Mouse (Mus musculus): ENCODE measurements around the gene Zdhhc22. TPM values are rescaled to one million over a fixed set of nuclear protein-coding genes. Genes with fewer than 3 reads are reported as not detected.

The Zdhhc22 gene
- polyA plus RNA-seq, 1 experiment from 2014 or later, result 26.9 TPM

GRCm38 (mm10) chr12:86986562-86986961 is 3.7 kb downstream of the Zdhhc22 start:
- H3K27me3 ChIP-seq (replicated peaks; ENCODE audit: control insufficient read depth, insufficient read depth, low read length), result peaks cover 18% of the 10 kb centered on the region
- H3K4me1 ChIP-seq (ENCODE audit: control insufficient read depth, insufficient read depth, low read depth, low read length), result peaks cover 27% of the 10 kb centered on the region

GRCm38 (mm10) chr12:86984194-86984555 is 6.1 kb downstream of the Zdhhc22 start:
- H3K4me2 ChIP-seq (ENCODE audit: low read length), result no peak overlapping the region
- H3K27me3 ChIP-seq (replicated peaks; ENCODE audit: control insufficient read depth, insufficient read depth, low read length), result peaks cover 18% of the 10 kb centered on the region
- no peak overlapping the region for H3K9ac ChIP-seq (ENCODE audit: low read depth, low read length)
- no peak overlapping the region for H3K27ac ChIP-seq (ENCODE audit: low read depth, low read length)
- H3K9me3 ChIP-seq (ENCODE audit: control insufficient read depth, low read length), result no peaks in the 10 kb centered on the region
- ATAC-seq, result no peak; the same call in 1 of the 2 replicates
- no peak overlapping the region for H3K4me3 ChIP-seq (ENCODE audit: low read length)
- H3K4me1 ChIP-seq (ENCODE audit: control insufficient read depth, insufficient read depth, low read depth, low read length), result peaks cover 17% of the 10 kb centered on the region
- H3K36me3 ChIP-seq (ENCODE audit: control insufficient read depth, insufficient read depth, low read length), result no peaks in the 10 kb centered on the region
- WGBS, result 3% methylated on average over 6 of the region's 6 CpGs

More at GRCm38 (mm10) chr12:86986562-86986961, 3.7 kb downstream of the Zdhhc22 start:
- Histone ChIP-seq H3K9ac (ENCODE audit: low read depth, low read length) (no peak overlapping the region), H3K36me3 (ENCODE audit: control insufficient read depth, insufficient read depth, low read length) (no peaks in the 10 kb centered on the region), H3K27ac (ENCODE audit: low read depth, low read length) (no peak overlapping the region), H3K4me2 (ENCODE audit: low read length) (no peak overlapping the region), H3K4me3 (ENCODE audit: low read length) (no peak overlapping the region), H3K9me3 (ENCODE audit: control insufficient read depth, low read length) (no peaks in the 10 kb centered on the region)
- no peak for ATAC-seq
- WGBS, result 82% methylated on average over 4 of the region's 4 CpGs

GRCm38 (mm10) chr12:86983470-86984193 is 6.6 kb downstream of the Zdhhc22 start:
- Histone ChIP-seq H3K27me3 (replicated peaks; ENCODE audit: control insufficient read depth, insufficient read depth, low read length) (peaks cover 15% of the 10 kb centered on the region), H3K4me1 (ENCODE audit: control insufficient read depth, insufficient read depth, low read depth, low read length) (peaks cover 15% of the 10 kb centered on the region), H3K36me3 (ENCODE audit: control insufficient read depth, insufficient read depth, low read length) (no peaks in the 10 kb centered on the region), H3K9me3 (ENCODE audit: control insufficient read depth, low read length) (no peaks in the 10 kb centered on the region), H3K4me2 (ENCODE audit: low read length) (peak overlapping the region; percentile 52), H3K4me3 (ENCODE audit: low read length) (peak overlapping the region; percentile 6; the same call in 1 of the 2 replicates), H3K27ac (ENCODE audit: low read depth, low read length) (no peak overlapping the region; the same call in 1 of the 2 replicates), H3K9ac (ENCODE audit: low read depth, low read length) (peak overlapping the region; percentile 43; the same call in 1 of the 2 replicates)
- WGBS, result 4% methylated on average over 26 of the region's 28 CpGs
- ATAC-seq, result peak; percentile 51

GRCm38 (mm10) chr12:86981180-86981579 is 9.1 kb downstream of the Zdhhc22 start:
- ATAC-seq, result no peak
- Histone ChIP-seq H3K27ac (ENCODE audit: low read depth, low read length) (no peak overlapping the region), H3K9me3 (ENCODE audit: control insufficient read depth, low read length) (no peaks in the 10 kb centered on the region), H3K4me2 (ENCODE audit: low read length) (no peak overlapping the region), H3K36me3 (ENCODE audit: control insufficient read depth, insufficient read depth, low read length) (no peaks in the 10 kb centered on the region), H3K27me3 (replicated peaks; ENCODE audit: control insufficient read depth, insufficient read depth, low read length) (peaks cover 5% of the 10 kb centered on the region; the same call in 1 of the 2 replicates), H3K4me3 (ENCODE audit: low read length) (no peak overlapping the region), H3K9ac (ENCODE audit: low read depth, low read length) (no peak overlapping the region), H3K4me1 (ENCODE audit: control insufficient read depth, insufficient read depth, low read depth, low read length) (peaks cover 24% of the 10 kb centered on the region)
- 21% methylated on average over 9 of the region's 9 CpGs for WGBS

- peaks cover 4% of the 10 kb centered on the region; the same call in 1 of the 2 replicates for H3K27me3 ChIP-seq (replicated peaks; ENCODE audit: control insufficient read depth, insufficient read depth, low read length)
- no peaks in the 10 kb centered on the region for H3K36me3 ChIP-seq (ENCODE audit: control insufficient read depth, insufficient read depth, low read length)
- H3K4me1 ChIP-seq (ENCODE audit: control insufficient read depth, insufficient read depth, low read depth, low read length), result peaks cover 42% of the 10 kb centered on the region
- H3K4me3 ChIP-seq (ENCODE audit: low read length), result no peak overlapping the region
- 14% methylated on average over 15 of the region's 15 CpGs for WGBS
- ATAC-seq, result 0 out of 2 replicates have a peak, but pooled peaks have one; percentile 13
- no peak overlapping the region for H3K27ac ChIP-seq (ENCODE audit: low read depth, low read length)
- peak overlapping the region; percentile 3; the same call in 1 of the 2 replicates for H3K4me2 ChIP-seq (ENCODE audit: low read length)
- no peaks in the 10 kb centered on the region for H3K9me3 ChIP-seq (ENCODE audit: control insufficient read depth, low read length)
- no peak overlapping the region for H3K9ac ChIP-seq (ENCODE audit: low read depth, low read length)
These were observed 12.4 kb downstream of the Zdhhc22 start for GRCm38 (mm10) chr12:86977833-86978232.

GRCm38 (mm10) chr12:86976511-86977168 is 13.6 kb downstream of the Zdhhc22 start:
- no peak for ATAC-seq
- H3K27me3 ChIP-seq (replicated peaks; ENCODE audit: control insufficient read depth, insufficient read depth, low read length), result 0 out of 2 replicates have a peak, but pooled peaks cover 2% of the 10 kb centered on the region
- no peaks in the 10 kb centered on the region for H3K9me3 ChIP-seq (ENCODE audit: control insufficient read depth, low read length)
- H3K4me2 ChIP-seq (ENCODE audit: low read length), result no peak overlapping the region
- H3K9ac ChIP-seq (ENCODE audit: low read depth, low read length), result no peak overlapping the region
- no peak overlapping the region for H3K4me3 ChIP-seq (ENCODE audit: low read length)
- H3K4me1 ChIP-seq (ENCODE audit: control insufficient read depth, insufficient read depth, low read depth, low read length), result peaks cover 41% of the 10 kb centered on the region
- no peak overlapping the region for H3K27ac ChIP-seq (ENCODE audit: low read depth, low read length)
- 64% methylated on average over 6 of the region's 6 CpGs for WGBS
- H3K36me3 ChIP-seq (ENCODE audit: control insufficient read depth, insufficient read depth, low read length), result no peaks in the 10 kb centered on the region

- H3K9ac ChIP-seq (ENCODE audit: low read depth, low read length), result no peak overlapping the region
- ATAC-seq, result no peak
- no peaks in the 10 kb centered on the region for H3K36me3 ChIP-seq (ENCODE audit: control insufficient read depth, insufficient read depth, low read length)
- H3K4me1 ChIP-seq (ENCODE audit: control insufficient read depth, insufficient read depth, low read depth, low read length), result peaks cover 41% of the 10 kb centered on the region
- H3K4me2 ChIP-seq (ENCODE audit: low read length), result no peak overlapping the region
- no peak overlapping the region for H3K4me3 ChIP-seq (ENCODE audit: low read length)
- H3K27me3 ChIP-seq (replicated peaks; ENCODE audit: control insufficient read depth, insufficient read depth, low read length), result 0 out of 2 replicates have a peak, but pooled peaks cover 2% of the 10 kb centered on the region
- WGBS, result 50% methylated on average over 10 of the region's 10 CpGs
- H3K9me3 ChIP-seq (ENCODE audit: control insufficient read depth, low read length), result no peaks in the 10 kb centered on the region
- no peak overlapping the region for H3K27ac ChIP-seq (ENCODE audit: low read depth, low read length)
These were observed 14.5 kb downstream of the Zdhhc22 start for GRCm38 (mm10) chr12:86975761-86976160.

- H3K9me3 ChIP-seq (ENCODE audit: control insufficient read depth, low read length), result no peaks in the 10 kb centered on the region
These were observed 15.6 kb downstream of the Zdhhc22 start for GRCm38 (mm10) chr12:86974387-86975288.

More at GRCm38 (mm10) chr12:86974387-86975288, 15.6 kb downstream of the Zdhhc22 start:
- Histone ChIP-seq H3K36me3 (ENCODE audit: control insufficient read depth, insufficient read depth, low read length) (no peaks in the 10 kb centered on the region), H3K27me3 (replicated peaks; ENCODE audit: control insufficient read depth, insufficient read depth, low read length) (0 out of 2 replicates have a peak, but pooled peaks cover 2% of the 10 kb centered on the region), H3K9ac (ENCODE audit: low read depth, low read length) (peak overlapping the region; percentile 62), H3K27ac (ENCODE audit: low read depth, low read length) (peak overlapping the region; percentile 77), H3K4me1 (ENCODE audit: control insufficient read depth, insufficient read depth, low read depth, low read length) (peaks cover 41% of the 10 kb centered on the region), H3K4me2 (ENCODE audit: low read length) (peak overlapping the region; percentile 68), H3K4me3 (ENCODE audit: low read length) (peak overlapping the region; percentile 31)
- peak; percentile 76 for ATAC-seq
- WGBS, result 5% methylated on average over 38 of the region's 40 CpGs

Data from hindbrain, embryonic 16.5 days (tissue).